Mouse (Mus musculus) lung, postnatal 4 days (tissue): ENCODE results near the gene Trpm3.

Experiments
- DNase-seq, 2 experiments: peaks; one replicate each; pipeline ENCODE4 v3.0.0; 2021

The Trpm3 gene

GRCm38 (mm10) chr19:22503469-22503868 lies 364.6 kb downstream of the Trpm3 start:
- no peak for DNase-seq

- no peak for DNase-seq
Observed at GRCm38 (mm10) chr19:22518508-22518907, 379.7 kb downstream of the Trpm3 start.

GRCm38 (mm10) chr19:22527944-22528343 lies 389.1 kb downstream of the Trpm3 start:
- DNase-seq = no peak

- peak in 1 of 2 experiments; percentile 21 for DNase-seq
Observed at GRCm38 (mm10) chr19:22542990-22543709, 404.3 kb downstream of the Trpm3 start.

GRCm38 (mm10) chr19:22552179-22552578 lies 413.3 kb downstream of the Trpm3 start:
- peak; percentile 26 to 51 for DNase-seq

GRCm38 (mm10) chr19:22554421-22554941 lies 415.6 kb downstream of the Trpm3 start:
- DNase-seq = peak; percentile 8 to 43

- DNase-seq = no peak
Observed at GRCm38 (mm10) chr19:22572396-22572795, 433.6 kb downstream of the Trpm3 start.

- no peak for DNase-seq
Observed at GRCm38 (mm10) chr19:22572849-22573248, 434.0 kb downstream of the Trpm3 start.

- DNase-seq = no peak
Observed at GRCm38 (mm10) chr19:22582120-22582745, 443.4 kb downstream of the Trpm3 start.

- no peak for DNase-seq
Observed at GRCm38 (mm10) chr19:22594492-22594891, 455.6 kb downstream of the Trpm3 start.

- no peak for DNase-seq
Observed at GRCm38 (mm10) chr19:22595246-22595645, 456.4 kb downstream of the Trpm3 start.

GRCm38 (mm10) chr19:22596715-22597114 lies 457.9 kb downstream of the Trpm3 start:
- DNase-seq = peak; percentile 4 to 20

- DNase-seq = no peak
Observed at GRCm38 (mm10) chr19:22604322-22604721, 465.5 kb downstream of the Trpm3 start.

- no peak for DNase-seq
Observed at GRCm38 (mm10) chr19:22607985-22608684, 469.3 kb downstream of the Trpm3 start.

- no peak for DNase-seq
Observed at GRCm38 (mm10) chr19:22611621-22612020, 472.8 kb downstream of the Trpm3 start.

- DNase-seq = peak in 1 of 2 experiments; percentile 25
Observed at GRCm38 (mm10) chr19:22615367-22615766, 476.5 kb downstream of the Trpm3 start.

- DNase-seq = no peak
Observed at GRCm38 (mm10) chr19:22624801-22625513, 486.1 kb downstream of the Trpm3 start.

GRCm38 (mm10) chr19:22628878-22629277 lies 490.0 kb downstream of the Trpm3 start:
- no peak for DNase-seq

- peak in 1 of 2 experiments; percentile 10 for DNase-seq
Observed at GRCm38 (mm10) chr19:22631316-22631715, 492.5 kb downstream of the Trpm3 start.

GRCm38 (mm10) chr19:22635635-22636034 lies 496.8 kb downstream of the Trpm3 start:
- no peak for DNase-seq

GRCm38 (mm10) chr19:22637786-22638185 lies 498.9 kb downstream of the Trpm3 start:
- no peak for DNase-seq

GRCm38 (mm10) chr19:22638394-22638954 lies 499.6 kb downstream of the Trpm3 start:
- DNase-seq = no peak

- no peak for DNase-seq
Observed at GRCm38 (mm10) chr19:22642124-22642523, 503.3 kb downstream of the Trpm3 start.
